Mouse (Mus musculus): ENCODE data around the gene Ccnf. TPM values are rescaled to one million over a fixed set of nuclear protein-coding genes. Genes with fewer than 3 reads are reported as not detected.

The Ccnf gene
- polyA plus RNA-seq, 1 experiment from 2014 or later = 78.9 TPM

DNA sequence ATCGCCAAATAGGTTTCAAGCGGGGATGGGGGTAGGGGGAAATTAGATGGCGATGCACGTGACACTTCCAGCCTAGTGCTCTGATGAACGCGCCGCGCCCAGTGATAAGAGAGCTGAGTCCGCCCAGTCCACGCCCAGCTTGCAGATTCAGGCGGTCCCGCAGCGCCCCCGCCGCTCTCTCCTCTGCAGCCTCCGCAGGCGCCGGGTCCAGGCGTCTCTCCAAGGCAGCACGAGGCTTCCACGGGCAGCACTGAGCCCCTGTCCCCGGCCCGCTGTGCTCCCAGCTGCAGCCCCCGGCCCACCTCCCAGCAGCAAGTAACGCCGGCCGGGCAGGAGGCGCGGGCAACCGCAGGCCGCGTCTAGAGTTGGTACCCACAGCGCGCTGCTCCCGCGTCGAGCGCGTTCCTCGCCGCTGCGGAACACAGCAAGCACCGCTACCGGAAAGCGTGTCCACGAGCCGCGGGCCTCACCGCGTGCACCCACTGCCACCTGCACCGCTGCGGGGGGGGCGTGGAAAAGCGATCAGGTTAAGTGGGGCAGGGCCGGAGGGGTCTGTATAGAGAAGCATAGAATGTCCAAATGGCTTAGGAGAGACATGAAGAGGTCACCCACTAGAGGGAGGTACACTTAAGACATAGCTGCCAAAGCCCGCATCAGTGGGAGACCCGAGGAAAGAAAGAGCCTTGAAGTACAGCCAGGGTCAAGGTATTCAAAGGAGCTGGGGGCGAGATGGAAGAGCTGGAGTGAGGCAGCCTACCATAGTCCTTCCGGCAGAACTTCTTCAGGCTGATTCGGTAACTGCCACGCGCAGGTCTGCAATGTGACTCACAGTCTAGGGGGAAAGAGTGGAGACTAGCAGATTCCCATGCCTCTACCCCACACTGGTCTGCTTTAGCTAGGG, 44.6 kb downstream of the Ccnf start:
- no peaks in the 10 kb centered on the region for H3K9me3 ChIP-seq
- peaks cover 93% of the 10 kb centered on the region for H3K4me1 ChIP-seq
- 5% methylated on average over 62 of the region's 62 CpGs for WGBS
- no peaks in the 10 kb centered on the region for H3K36me3 ChIP-seq
- peak overlapping the region; percentile 75 for H3K4me3 ChIP-seq
- H3K27ac ChIP-seq = peak overlapping the region; percentile 91
- no peak for DNase-seq (ENCODE audit: low spot score)
- H3K27me3 ChIP-seq (ENCODE audit: insufficient read depth, poor library complexity, severe bottlenecking) = peaks cover 42% of the 10 kb centered on the region

DNA sequence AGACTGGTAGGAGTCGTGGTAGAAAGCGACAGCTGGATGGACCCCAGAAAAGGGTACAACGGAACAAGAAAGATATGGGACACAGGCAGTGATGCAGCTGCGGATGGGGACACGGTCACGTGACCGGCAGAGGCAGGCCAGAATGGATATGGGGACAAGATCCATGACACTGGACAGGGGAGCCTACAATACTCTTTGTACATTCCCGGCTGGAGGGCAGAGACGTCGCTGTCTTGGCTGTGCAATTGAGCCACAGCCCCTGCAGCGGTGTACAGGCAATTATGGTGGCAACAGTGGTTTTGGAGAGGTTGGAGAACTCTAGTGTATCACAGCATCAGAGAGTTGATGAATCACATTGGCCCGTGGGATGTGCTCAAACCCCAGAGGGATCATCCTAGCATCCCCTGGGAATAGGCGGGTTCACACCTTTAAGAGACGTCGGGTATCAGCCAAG, 45.3 kb downstream of the Ccnf start:
- 6% methylated on average over 15 of the region's 15 CpGs for WGBS
- DNase-seq (ENCODE audit: low spot score) = no peak
- H3K27ac ChIP-seq = peak overlapping the region; percentile 87

DNA sequence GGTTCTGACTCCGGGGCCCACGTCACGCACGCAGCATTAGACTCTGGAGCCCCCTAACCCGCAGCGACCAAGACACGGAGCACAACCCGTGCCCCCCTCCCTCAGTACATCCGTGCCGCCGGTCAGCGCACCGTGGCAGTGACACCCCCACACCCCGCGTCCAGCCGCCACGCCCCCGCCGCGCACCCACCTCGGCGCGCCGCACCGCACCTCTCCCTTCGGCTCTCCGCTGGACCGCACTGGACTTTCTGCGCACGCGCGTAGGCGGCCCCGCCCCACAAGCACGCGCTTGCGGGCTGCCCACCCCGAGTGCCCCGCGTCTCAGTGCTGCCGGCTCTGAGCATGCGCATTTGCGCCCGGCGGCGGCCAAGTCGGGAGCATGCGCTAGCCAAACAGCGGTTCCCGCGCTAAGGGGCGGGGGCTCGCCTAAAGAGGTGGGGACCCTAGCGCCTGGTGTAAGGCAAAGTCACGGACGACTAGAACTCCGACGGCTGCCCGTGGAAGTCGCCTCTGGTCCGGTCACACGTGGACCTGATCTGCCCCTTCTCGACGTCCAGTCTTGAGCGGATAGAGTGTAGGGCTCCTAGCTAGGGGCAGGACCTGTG, 45.9 kb downstream of the Ccnf start, which contains the start of gene Tbc1d24:
Tbc1d24 (minus strand) TSS at position 279 of the 605 bp plus-strand sequence.
- peaks cover 33% of the 10 kb centered on the region for H3K27me3 ChIP-seq (ENCODE audit: insufficient read depth, poor library complexity, severe bottlenecking)
- DNase-seq (ENCODE audit: low spot score) = peak; percentile 96
- H3K36me3 ChIP-seq = no peaks in the 10 kb centered on the region
- peak within 1 kb of the TSS; percentile 87 for H3K27ac ChIP-seq
- no peaks in the 10 kb centered on the region for H3K9me3 ChIP-seq
- H3K4me3 ChIP-seq = peak within 1 kb of the TSS; percentile 75
- H3K4me1 ChIP-seq = peaks cover 81% of the 10 kb centered on the region
- WGBS = under 1% methylated on average over 64 of the region's 65 CpGs

More for the DNA sequence above, 45.3 kb downstream of the Ccnf start:
- H3K9me3 ChIP-seq = no peaks in the 10 kb centered on the region
- H3K36me3 ChIP-seq = no peaks in the 10 kb centered on the region
- H3K27me3 ChIP-seq (ENCODE audit: insufficient read depth, poor library complexity, severe bottlenecking) = peaks cover 39% of the 10 kb centered on the region
- H3K4me1 ChIP-seq = peaks cover 86% of the 10 kb centered on the region
- peak overlapping the region; percentile 75 for H3K4me3 ChIP-seq

DNA sequence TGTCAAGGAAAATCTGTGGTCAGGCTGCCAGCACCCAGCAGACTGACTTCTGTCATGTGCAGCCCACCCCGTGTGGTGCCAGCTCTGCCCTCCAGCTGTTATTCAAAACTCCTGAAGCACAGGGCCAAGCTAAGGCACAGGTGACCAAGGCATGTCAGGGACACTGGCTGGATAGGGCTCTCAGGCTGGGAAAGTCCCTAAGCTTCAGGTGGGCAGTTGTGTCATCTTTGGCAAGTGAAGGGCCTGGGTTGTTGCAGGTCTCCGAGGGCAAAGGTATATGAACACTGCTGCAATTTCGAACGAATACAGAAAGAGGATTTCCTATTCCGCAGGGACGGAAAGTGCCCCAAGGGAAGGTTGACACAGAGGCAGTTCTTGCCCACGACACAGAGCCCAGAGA, 46.4 kb downstream of the Ccnf start:
- 11% methylated on average over 7 of the region's 7 CpGs for WGBS
- peak overlapping the region; percentile 87 for H3K27ac ChIP-seq
- H3K36me3 ChIP-seq = no peaks in the 10 kb centered on the region
- no peak for DNase-seq (ENCODE audit: low spot score)
- H3K27me3 ChIP-seq (ENCODE audit: insufficient read depth, poor library complexity, severe bottlenecking) = peaks cover 28% of the 10 kb centered on the region
- H3K4me3 ChIP-seq = peak overlapping the region; percentile 75
- no peaks in the 10 kb centered on the region for H3K9me3 ChIP-seq
- peaks cover 82% of the 10 kb centered on the region for H3K4me1 ChIP-seq

DNA sequence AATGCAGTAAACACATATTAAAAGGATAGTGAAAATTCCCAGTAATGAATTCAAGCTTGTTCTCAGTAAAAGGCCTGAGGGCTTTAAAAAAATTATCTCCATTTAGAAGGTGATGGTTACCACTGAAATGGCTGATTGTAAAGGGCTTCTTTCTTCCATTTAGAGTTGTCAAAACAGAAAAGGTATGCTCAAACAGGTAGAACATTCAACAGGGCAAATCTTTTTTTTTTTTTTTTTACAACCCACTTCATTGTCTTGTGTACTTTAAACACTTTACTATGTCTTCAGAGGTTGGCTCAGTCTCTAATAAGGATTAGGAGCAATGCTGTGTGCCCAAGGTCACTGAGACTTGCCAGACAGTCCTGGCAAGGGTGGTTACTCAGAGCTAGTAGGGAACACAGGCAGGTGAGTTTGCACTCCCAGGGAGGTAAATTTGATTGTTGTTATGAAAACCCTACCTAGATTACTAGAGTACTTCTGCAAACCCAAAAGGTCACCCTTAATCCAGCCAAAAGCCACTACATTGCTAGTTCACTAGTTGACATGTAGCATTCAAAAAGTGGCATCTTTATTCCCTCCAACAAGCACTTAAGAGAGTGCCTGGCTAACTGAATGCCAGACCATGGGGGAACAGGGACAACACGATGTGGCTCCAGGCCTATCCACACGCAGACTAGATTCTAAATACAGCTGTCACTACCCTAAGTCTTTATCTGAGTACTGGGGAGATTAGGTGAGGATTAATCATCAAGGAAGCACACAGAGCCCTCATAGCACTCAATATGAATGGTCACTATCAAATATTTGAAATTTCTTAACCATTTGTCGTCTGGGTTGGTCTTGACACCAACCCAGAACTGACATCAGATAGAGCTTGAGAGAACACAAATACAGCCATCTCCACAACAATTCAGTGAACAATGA, 47.4 kb downstream of the Ccnf start:
- Histone ChIP-seq H3K9me3 (no peaks in the 10 kb centered on the region), H3K27me3 (ENCODE audit: insufficient read depth, poor library complexity, severe bottlenecking) (peaks cover 24% of the 10 kb centered on the region), H3K27ac (peak overlapping the region; percentile 33; the same call in 1 of the 2 replicates), H3K4me1 (peaks cover 82% of the 10 kb centered on the region), H3K4me3 (peak overlapping the region; percentile 75), H3K36me3 (no peaks in the 10 kb centered on the region)
- 47% methylated on average over 3 of the region's 3 CpGs for WGBS
- DNase-seq (ENCODE audit: low spot score) = no peak

DNA sequence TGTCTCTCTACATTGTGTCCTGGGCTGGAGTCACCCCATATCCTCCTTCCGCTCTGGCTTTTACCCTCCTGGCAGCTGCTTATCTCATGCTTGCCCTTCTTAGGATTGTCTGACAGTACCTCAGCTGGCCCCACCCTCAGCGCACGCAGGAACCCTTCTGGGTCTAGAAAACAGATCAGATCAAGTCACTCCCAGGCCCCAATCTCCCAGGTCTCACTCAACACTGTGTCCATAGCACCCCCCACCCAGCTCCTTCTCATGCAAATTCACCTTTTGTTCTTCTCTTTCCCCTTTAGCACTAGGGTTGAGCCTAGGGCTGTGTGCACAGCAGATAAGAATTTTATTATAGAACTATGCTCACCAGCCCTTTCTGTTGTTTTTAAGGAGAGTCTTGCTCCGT, 48.2 kb downstream of the Ccnf start:
- 23% methylated on average over 4 of the region's 4 CpGs for whole genome bisulfite sequencing
- Histone ChIP-seq H3K4me1 (peaks cover 81% of the 10 kb centered on the region), H3K4me3 (no peak overlapping the region; the same call in 1 of the 2 replicates), H3K27ac (peak overlapping the region; percentile 33; the same call in 1 of the 2 replicates), H3K9me3 (no peaks in the 10 kb centered on the region), H3K27me3 (ENCODE audit: insufficient read depth, poor library complexity, severe bottlenecking) (peaks cover 20% of the 10 kb centered on the region), H3K36me3 (no peaks in the 10 kb centered on the region)
- peak; percentile 92 for DNase-seq (ENCODE audit: low spot score)

DNA sequence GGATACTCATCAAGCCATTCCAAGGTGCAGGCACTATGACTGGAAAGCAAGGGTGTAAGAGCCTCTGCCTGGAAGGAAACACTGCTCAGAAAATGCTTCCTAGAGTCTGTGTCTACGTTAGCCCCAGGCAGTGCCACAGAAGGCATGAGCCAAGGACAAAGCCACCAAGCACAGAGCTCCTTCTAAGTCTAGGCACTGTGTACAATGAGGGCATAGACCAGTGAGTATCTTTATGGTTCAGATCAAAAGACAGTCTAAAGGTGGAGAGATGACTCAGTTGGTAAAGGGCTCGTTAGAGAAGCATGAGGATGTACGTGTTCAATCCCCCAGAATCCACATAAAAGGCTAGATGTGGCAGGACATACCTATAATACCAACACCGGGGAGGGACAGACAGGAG, 50.2 kb downstream of the Ccnf start:
- Histone ChIP-seq H3K27ac (no peak overlapping the region), H3K36me3 (no peaks in the 10 kb centered on the region), H3K27me3 (ENCODE audit: insufficient read depth, poor library complexity, severe bottlenecking) (peaks cover under 1% of the 10 kb centered on the region), H3K9me3 (no peaks in the 10 kb centered on the region), H3K4me1 (peaks cover 77% of the 10 kb centered on the region), H3K4me3 (no peak overlapping the region)
- no peak for DNase-seq (ENCODE audit: low spot score)
- WGBS = 80% methylated on average over 4 of the region's 4 CpGs

DNA sequence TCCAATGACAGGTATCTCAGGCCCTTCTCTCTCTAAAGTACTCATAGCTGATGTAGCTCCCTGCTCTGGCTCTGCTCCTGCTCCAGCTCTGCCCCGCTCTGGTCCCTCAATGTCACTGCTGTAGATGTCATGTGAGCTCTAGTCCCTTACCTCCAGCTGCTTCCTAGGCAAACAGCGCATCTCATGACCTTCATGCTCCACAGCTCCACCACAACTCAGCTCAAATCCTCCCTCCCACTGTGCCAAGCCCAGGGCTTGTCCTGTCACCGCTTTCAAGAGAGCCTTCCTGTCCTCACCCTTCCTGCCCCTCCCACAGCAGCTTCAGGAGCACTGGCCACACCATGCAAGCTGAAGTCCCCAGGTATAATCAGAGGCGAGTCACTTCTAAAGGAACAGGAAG, 51.5 kb downstream of the Ccnf start:
- 34% methylated on average over 4 of the region's 4 CpGs for WGBS

DNA sequence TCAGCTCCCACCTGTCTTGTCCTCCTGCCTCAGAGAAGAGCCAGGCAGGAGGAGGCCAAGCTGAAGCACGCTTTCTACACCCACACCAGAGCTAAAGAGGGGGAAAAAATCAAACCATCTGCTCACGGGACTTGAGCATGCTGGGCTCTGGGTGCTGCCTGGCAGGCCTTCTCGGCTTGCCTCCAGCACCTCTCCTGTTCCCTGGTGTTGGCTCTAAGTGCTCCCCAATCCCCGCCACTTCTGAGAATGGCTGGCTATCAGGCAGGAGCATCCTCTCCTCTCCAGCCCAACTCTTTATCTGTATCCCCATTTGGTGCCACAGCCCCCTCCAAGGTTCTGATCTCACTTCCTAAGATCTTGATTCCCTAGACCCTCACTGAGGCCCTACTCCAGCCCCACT, 52.0 kb downstream of the Ccnf start:
- no peak for DNase-seq (ENCODE audit: low spot score)
- 0 out of 2 replicates have a peak overlapping the region, but pooled peaks have one; percentile 31 for H3K27ac ChIP-seq
- H3K27me3 ChIP-seq (ENCODE audit: insufficient read depth, poor library complexity, severe bottlenecking) = no peaks in the 10 kb centered on the region
- WGBS = 56% methylated on average over 4 of the region's 4 CpGs
- H3K9me3 ChIP-seq = no peaks in the 10 kb centered on the region
- H3K4me1 ChIP-seq = peaks cover 72% of the 10 kb centered on the region
- no peaks in the 10 kb centered on the region for H3K36me3 ChIP-seq
- H3K4me3 ChIP-seq = no peak overlapping the region

More for the DNA sequence above, 51.5 kb downstream of the Ccnf start:
- Histone ChIP-seq H3K9me3 (no peaks in the 10 kb centered on the region), H3K27me3 (ENCODE audit: insufficient read depth, poor library complexity, severe bottlenecking) (no peaks in the 10 kb centered on the region), H3K4me3 (no peak overlapping the region), H3K4me1 (peaks cover 72% of the 10 kb centered on the region), H3K36me3 (no peaks in the 10 kb centered on the region), H3K27ac (0 out of 2 replicates have a peak overlapping the region, but pooled peaks have one; percentile 31)
- no peak for DNase-seq (ENCODE audit: low spot score)

DNA sequence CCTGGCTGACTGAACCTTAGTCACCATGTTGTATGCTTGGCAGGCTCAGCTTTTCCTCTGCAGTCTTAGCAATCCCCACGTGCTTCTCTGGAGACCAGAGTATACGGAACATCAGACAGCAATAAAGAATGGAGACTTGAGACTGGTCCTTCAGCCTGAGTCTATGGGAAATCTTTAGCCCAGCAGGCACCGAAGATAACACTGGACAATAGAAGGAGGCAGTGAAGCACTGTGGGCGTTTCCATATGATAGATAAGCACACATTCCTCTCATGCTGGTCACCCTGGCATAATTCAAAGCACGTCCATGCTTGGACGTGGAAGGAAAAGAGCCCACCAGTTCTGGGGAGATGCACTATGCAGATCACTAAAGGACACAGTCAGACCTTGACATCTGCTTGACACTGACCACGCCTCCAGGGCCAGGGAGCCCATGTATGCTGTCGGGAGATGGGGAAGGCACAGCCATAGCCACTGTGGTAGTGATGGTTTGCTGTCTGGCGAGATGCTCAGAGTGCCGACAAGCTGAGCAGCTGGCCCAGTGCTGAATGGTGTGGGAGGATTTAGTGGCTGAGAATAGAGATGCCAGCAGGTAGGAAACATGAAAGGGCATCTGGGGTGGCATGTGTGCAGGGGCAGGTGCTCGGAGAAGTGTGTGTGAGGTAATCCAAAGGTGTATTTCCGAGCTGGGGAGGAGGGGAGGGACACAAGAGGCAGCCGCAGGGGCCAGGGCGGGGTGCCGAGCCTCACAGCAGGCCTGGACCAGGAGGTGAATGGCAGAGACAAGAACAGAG, 54.1 kb downstream of the Ccnf start:
- Histone ChIP-seq H3K27ac (peak overlapping the region; percentile 69), H3K9me3 (no peaks in the 10 kb centered on the region), H3K4me3 (no peak overlapping the region), H3K27me3 (ENCODE audit: insufficient read depth, poor library complexity, severe bottlenecking) (no peaks in the 10 kb centered on the region), H3K36me3 (no peaks in the 10 kb centered on the region), H3K4me1 (peaks cover 69% of the 10 kb centered on the region)
- no peak for DNase-seq (ENCODE audit: low spot score)
- WGBS = 41% methylated on average over 15 of the region's 15 CpGs

DNA sequence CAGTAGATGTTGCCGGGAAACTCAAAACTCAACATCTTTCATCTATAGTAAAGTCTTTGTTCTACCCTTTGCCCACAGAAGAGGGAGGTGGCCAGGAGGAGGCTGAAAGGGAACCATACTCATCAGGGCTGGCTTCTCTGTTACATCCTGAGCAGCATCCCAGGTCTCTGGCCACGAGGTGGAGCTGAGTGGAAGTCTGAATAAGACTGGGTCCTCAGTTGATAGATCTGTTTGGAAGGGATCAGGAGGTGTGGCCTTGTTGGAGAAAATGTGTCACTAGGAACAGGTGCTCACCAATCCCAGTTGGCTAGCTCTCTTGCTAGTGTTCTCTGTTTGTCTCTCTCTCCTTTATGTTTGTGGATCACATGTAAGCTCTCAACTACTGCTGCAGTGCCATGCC, 55.9 kb downstream of the Ccnf start:
- Histone ChIP-seq H3K4me3 (no peak overlapping the region), H3K36me3 (no peaks in the 10 kb centered on the region), H3K27me3 (ENCODE audit: insufficient read depth, poor library complexity, severe bottlenecking) (no peaks in the 10 kb centered on the region), H3K27ac (no peak overlapping the region), H3K9me3 (no peaks in the 10 kb centered on the region), H3K4me1 (peaks cover 74% of the 10 kb centered on the region)
- DNase-seq (ENCODE audit: low spot score) = no peak
- WGBS = 73% methylated on average over 2 of the region's 2 CpGs

DNA sequence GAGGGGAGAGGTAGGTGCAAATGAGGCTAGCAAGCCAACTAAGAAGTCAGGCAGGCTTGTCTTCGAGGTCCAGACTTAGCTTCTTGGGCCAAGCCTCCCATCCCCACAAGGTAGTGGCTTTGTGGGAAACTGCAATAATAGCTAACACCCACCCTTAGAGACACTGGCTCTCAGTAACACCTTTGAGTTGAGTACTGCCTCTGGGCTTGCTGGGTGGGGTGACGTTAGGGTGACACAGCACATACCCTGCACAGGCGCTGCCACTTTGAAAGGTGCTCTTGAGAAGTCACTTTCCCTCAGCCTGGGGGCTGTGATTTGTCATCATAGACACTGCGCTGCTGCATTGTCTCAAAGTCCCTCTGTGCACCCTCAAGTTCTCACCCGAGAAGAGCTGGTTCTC, 57.5 kb downstream of the Ccnf start:
- 49% methylated on average over 5 of the region's 5 CpGs for WGBS
- Histone ChIP-seq H3K27ac (peak overlapping the region; percentile 36; the same call in 1 of the 2 replicates), H3K27me3 (ENCODE audit: insufficient read depth, poor library complexity, severe bottlenecking) (no peaks in the 10 kb centered on the region), H3K4me3 (no peak overlapping the region), H3K9me3 (no peaks in the 10 kb centered on the region), H3K36me3 (peaks cover 2% of the 10 kb centered on the region; the same call in 1 of the 2 replicates), H3K4me1 (peaks cover 58% of the 10 kb centered on the region)
- DNase-seq (ENCODE audit: low spot score) = no peak

Measured in heart, embryonic 10.5 days (tissue).